Mouse (Mus musculus): Measurements from ENCODE around the gene Otof. TPM values are rescaled to one million over a fixed set of nuclear protein-coding genes. Genes with fewer than 3 reads are reported as not detected.
A peak's percentile ranks its signal among the peaks of the same experiment; 100 is the strongest.

Otof gene
- total RNA-seq (2015; ENCODE audit: low replicate concordance): 0.21 TPM in 1 of 2 replicates, not detected in the other
- not detected in 2 replicates for total RNA-seq (2017; ENCODE audit: low replicate concordance)

DNA sequence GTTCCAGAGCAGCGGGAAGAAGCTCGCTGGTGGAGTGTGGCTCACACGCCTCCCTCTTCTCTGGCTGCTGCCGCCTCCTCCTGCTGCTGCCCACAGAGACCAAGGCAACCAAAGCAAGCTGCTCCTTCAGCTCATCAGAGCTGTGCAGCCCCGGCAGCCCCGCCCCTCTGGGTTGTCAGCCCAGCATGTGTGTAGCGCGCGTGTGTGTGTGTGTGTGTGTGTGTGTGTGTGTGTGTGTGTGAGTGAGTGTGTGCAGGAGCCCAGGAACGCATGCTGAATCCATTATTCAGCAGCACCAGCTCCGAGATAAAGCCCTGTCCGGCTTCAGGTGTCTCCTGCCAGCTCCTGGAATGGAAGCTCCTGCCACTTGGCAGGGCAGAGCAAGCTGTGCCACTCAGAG, at the start of gene Otof:
TSS of gene Otof (minus strand) at position 112 of the 400 bp plus-strand sequence.
- ATAC-seq (replicated peaks; ENCODE audit: low FRiP score, poor library complexity, severe bottlenecking): no peak

DNA sequence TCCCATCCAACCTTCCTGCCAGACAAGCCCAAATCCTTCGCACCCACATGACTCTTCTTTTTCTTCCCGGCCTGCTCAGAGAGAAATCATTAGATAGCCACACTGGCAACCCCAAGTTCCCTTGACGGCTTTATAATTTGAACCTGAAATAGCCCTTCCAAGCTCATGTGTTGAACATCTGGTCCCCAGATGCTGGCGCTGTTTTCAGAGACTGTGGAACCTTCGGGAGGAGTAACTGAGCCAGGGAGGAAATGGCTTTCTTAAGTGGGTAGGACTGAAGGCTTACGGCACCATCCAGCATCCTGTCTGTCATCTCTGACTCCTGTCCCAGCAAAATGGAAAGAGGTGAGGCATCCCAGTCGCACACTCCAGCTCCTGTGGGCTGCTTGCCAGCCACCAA, 35.6 kb upstream of the Otof start:
- ATAC-seq (replicated peaks; ENCODE audit: low FRiP score, poor library complexity, severe bottlenecking): no peak

DNA sequence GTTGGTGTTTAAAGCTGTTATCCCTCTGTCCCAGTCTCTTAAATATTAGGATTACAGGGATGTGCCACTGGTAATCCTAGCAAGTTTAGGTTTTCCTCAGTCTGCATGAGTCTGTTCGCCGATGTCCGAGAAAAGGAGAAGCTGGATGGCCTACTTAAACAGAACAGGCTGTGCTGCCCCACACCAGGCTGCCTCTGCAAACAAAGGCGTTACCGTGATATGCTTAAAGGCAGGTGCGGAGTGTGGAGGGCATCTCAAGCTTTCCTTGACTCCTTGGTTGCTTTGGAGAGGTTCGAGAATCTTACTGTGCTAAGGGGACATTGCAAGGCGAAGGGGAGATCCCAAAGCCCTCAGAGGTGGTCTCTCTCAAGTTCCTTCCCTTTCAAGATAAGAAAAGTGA, 35.1 kb upstream of the Otof start:
- ATAC-seq (replicated peaks; ENCODE audit: low FRiP score, poor library complexity, severe bottlenecking): no peak

DNA sequence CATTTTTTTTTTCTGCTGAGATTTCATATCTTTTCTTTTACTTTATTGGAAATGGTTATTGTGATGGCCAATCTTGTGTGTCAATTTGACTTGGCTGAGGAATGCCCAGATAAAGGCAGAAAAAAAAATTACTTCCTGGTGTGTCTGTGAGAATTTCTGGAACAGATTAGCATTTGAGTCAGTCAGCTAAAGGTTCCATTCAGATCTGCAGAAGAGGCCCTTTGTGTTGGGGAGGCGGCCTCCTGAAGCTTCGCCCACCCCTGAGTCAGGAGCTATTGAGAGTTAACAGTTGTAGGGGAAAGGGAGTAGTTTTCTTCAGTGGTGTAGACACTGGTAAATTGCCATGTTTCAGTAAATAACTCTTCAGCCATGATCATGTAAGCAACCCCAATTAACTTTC, 33.6 kb upstream of the Otof start:
- no peak for ATAC-seq (replicated peaks; ENCODE audit: low FRiP score, poor library complexity, severe bottlenecking)

DNA sequence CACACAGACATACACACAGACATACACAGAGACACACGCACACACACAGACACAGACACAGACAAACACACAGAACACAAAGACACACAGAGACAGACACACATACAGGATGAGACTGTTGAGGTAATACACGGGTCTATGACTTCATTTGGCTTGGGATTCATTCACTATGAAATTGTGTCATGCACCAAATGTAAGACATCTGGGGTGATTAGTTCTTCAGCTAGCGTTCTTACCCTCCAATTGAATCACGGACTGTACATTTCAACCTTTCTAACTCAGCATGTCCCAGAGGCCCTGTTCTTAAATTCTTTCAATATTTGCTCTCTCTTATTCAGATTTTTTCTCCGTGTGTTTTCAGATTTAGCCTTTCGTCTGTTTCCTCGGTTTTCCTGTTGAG, 32.9 kb upstream of the Otof start:
- no peak for ATAC-seq (replicated peaks; ENCODE audit: low FRiP score, poor library complexity, severe bottlenecking)

DNA sequence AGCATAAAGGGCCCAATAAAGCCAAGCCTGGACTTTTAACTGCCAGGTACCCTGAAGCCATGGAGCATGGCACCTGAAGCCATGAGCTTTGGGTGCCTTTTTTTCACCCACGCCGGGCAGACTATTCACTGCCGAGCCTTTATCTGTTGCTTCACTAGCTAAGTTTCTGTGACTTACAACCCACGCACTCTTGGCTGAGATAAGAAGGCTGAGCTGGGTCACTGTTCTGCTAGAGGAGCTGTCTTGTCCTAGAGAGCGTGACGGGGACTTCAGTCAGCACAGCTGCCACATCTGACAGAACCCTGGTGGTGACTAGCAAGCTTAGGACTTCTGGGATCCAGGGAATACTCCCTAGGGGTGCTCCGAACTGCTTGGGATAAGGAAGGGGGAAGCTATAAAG, 32.0 kb upstream of the Otof start:
- no peak for ATAC-seq (replicated peaks; ENCODE audit: low FRiP score, poor library complexity, severe bottlenecking)

DNA sequence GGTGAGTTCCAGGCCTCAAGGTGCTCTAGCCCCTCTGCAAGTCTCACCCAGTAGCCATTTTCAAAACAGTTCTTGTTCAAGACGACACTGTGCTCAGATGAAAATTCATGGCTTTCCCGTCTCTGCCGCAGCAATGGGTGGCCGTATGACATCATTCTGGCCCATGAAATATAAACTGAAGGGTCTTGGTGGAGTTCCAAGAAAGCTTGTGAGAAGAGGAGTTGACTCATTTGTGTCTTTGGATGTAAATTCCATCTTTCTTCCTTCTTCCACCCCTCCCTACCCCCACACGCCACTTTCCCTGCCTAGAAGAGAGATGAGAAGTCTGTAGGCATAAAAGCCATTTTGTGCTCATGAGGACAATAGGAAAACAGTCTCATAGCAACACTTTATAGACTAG, 29.1 kb upstream of the Otof start:
- no peak for ATAC-seq (replicated peaks; ENCODE audit: low FRiP score, poor library complexity, severe bottlenecking)

DNA sequence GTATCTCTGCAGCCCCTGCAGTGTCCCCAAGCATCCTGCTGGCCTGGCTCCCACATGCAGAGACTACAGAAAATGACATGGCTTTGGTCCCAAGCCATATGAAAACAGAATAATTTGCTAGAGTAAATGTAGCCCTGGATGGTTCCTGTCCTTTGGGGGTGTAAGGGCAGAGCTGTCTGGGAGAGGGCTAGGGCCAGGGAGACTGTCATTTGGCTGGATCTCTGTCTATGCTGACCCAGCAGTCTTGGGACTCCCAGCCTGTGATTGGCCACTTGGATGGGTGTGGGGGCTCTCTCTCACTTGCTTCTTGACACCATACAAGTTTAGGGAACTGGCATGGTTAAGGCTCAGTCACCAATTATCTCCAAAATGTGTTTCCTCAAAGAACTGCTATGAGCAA, 28.5 kb upstream of the Otof start:
- no peak for ATAC-seq (replicated peaks; ENCODE audit: low FRiP score, poor library complexity, severe bottlenecking)

DNA sequence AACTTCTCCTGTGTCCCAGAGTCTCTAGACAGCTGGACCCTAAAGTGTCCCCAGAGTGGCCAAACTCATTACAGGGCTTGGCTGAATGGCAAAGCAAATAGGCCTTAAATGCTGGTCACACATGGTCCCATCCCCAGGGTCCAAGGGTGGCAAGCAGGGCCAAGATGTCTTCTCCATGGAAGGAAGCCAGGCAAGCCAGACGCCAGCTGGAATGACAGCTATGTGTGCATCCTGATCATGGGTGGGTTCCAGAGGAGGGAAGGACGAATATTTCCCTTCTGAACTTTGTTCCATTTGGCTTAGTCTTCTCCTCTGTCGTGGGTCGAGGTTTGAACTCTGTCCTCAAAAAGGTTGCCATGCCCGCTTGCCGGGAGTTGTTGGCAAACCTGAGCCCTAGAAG, 23.4 kb upstream of the Otof start:
- ATAC-seq (replicated peaks; ENCODE audit: low FRiP score, poor library complexity, severe bottlenecking): no peak

DNA sequence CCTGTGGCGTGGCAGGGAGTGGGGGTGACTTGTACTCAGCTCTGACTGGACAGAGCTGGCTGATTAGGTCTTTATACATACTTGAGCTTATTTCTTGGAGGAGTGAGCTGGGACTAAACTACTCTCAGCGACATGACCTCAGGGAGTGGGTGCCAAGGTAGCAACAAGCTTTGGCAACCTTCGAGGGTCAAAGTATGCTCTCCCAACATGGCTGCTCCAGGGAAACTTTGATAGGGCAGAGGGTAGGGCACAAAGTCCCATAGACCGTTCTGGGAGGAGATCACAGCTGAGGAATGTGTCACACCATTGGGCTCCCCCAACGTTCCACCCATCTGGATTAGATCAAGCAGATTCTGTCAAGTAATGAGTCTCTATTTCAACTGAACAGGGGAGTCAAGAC, 22.9 kb upstream of the Otof start:
- ATAC-seq (replicated peaks; ENCODE audit: low FRiP score, poor library complexity, severe bottlenecking): no peak

DNA sequence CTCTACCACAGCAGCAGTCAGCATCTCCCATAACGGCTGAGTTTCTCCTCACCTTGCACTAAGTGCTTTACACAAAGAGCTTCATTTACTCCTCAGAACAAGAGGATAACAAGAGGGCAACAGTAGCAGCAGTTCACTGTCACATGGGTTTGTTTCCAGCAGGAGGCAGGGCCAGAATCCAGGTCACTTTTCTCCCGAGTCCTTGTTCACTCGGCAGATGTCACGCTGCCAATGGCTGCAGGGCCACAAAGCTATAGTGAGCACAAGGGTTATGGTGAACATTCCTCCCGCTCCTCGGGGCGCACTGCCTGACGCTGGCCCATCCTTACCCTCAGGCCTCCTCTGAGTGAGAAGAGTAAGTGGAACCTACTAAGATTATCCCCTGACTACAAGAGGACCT, 21.8 kb upstream of the Otof start:
- no peak for ATAC-seq (replicated peaks; ENCODE audit: low FRiP score, poor library complexity, severe bottlenecking)

DNA sequence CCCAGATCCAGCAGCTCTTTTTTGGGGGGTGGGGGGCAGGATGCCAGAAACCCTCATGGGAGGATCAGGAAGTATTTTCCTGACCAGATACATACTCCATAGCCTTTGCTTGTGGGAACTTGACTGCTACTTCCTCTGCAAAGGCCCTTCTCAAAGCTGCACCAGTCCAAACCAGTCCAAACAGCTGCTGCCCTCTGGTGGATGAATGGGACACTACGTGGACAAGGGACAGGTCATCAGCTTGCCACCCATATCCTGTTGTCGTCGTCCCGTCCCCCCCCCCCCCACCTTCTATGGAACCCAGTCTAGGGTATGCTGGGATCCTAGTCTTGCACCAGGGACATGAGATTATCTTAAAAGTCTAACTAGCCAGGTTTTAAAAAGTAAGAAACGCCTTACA, 20.6 kb upstream of the Otof start:
- 0 out of 2 replicates have a peak, but pooled peaks have one; percentile 53 for ATAC-seq (replicated peaks; ENCODE audit: low FRiP score, poor library complexity, severe bottlenecking)

DNA sequence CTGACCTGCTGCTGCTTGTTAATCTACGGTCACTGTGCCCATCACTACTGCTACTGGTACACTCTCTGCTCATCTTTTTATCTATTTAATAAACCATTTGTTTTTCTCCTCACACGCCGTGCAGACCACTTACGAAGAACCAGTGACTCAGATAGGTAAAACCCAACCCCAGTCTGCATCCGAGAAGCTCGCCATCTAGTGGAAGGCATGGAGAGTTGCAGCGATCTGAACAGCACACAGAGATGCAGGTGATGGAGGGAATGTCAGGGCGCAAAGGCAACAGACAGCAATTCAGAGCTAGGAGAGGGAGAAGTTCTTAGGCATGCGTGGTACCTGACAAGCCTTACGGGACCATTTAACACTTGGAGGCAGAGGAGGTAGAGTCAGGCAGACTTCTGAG, 14.8 kb upstream of the Otof start:
- ATAC-seq (replicated peaks; ENCODE audit: low FRiP score, poor library complexity, severe bottlenecking): 0 out of 2 replicates have a peak, but pooled peaks have one; percentile 53

DNA sequence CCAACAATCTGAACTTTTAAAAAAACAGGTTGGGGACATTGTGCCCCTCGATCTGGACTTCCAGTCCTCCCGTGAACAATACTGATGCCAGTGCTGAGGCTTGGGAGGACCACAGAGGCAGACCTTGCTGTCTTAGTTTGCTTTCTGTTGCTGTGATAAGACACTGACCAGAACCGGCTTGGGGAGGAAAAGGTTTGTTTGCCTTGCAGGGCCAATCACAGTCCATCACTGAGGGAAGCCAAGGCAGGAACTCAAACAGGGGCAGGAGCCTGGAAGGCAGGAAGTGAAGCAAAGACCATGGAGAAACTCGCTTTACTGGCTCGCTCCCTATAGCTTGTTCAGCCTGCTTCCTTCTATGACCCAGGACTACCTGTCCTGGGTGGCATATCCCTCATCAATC, 10.4 kb upstream of the Otof start:
- ATAC-seq (replicated peaks; ENCODE audit: low FRiP score, poor library complexity, severe bottlenecking): no peak

DNA sequence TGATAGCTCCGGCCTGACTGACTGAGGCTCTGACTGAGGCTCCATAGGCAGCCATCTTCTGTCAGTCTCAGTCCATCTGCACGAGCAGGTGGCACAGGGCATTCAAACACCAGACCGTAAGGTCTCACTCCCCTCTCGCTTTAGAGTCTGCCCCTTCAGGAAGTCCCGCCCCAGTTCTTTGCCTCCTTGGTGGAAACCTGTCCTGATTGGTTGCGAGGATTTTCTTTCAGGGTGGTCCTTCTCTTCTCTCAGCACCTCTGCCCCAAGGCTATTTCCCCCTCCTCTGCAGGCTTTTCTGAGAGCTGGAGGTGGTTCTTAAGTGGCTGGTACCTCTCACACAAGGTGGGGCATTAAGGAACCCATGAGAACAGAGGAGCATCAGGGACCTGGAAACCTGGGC, 8.7 kb upstream of the Otof start:
- no peak for ATAC-seq (replicated peaks; ENCODE audit: low FRiP score, poor library complexity, severe bottlenecking)

DNA sequence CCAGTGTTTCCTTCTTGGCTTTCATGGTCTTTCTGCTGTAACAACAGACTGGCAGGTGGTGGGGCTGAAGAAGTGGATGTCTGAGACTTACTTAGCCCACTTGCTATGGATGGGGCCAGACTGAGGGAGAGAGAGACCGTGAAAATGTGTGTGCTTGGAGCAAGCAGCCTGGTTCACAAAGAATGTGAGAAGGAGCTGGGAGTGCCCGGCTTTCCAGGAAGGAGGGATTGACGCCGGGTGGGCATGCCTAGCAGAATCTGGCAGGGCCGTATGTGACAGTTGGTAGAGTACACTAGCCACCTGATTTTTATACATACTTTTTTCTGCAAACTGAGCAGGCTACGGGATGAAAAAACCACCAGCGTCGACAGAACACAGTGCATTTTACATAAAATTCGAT, 4.6 kb upstream of the Otof start:
- ATAC-seq (replicated peaks; ENCODE audit: low FRiP score, poor library complexity, severe bottlenecking): no peak

DNA sequence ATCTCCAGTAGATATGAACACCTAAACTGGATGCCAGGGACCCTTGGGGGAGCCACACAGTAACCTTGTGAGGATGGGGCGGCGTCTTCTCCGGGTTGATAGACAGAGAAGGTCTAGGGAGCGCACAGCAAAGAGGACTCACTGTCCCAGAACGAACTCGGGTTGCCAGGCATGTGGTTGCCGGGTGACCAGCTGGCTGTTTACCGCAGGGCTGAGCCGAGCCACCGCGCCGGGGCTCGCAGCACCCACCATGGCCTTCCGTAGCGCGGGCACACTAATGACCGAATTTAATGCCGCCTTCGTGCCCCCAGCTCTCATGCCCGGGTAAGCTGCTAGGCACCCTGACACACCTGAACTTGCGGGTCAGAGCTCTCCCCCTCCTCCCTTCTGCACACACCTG, 4.1 kb upstream of the Otof start, which contains the start of gene 1700001C02Rik:
TSS of gene 1700001C02Rik (plus strand) at position 187 of the 400 bp plus-strand sequence.
- ATAC-seq (replicated peaks; ENCODE audit: low FRiP score, poor library complexity, severe bottlenecking): no peak

DNA sequence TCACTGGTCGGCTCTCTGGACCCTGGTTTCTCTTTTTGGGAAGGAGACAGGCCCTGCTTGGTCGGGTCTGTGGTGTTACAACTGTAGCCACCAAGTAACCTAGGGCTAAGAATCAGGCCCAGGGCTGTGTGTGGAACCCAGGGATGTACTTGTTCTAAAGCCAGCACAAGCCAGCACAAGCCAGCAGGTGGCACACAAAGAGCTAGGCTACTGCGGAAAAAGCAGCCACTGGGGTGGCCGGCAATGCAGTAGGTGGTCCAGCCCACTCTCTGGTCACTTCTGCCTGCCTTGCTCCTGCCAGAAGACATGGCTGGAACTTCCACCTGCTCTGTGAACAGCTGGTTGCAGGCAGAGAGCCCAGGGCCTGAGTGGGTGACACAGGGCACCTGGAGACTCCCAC, 1.6 kb downstream of the Otof start:
- ATAC-seq (replicated peaks; ENCODE audit: low FRiP score, poor library complexity, severe bottlenecking): no peak

DNA sequence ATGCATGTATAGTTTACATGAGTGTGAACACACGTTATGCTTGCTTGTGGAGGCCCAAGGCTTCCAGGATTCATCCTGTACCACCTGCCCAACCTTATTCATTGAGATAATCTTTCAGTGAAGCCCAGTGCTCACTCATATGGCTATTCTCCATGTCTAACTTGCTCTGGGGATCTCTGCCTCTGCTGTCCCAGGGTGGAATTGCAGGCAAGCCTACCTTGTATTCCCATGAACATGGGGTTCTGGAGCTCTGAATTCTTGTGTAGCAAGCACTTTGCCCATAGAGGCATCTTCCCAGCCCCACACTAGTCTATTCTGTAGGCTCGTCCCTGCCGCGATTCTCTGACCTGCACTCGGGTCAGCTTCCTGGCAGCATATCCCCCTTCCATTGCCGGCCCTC, 5.7 kb downstream of the Otof start:
- ATAC-seq (replicated peaks; ENCODE audit: low FRiP score, poor library complexity, severe bottlenecking): no peak

DNA sequence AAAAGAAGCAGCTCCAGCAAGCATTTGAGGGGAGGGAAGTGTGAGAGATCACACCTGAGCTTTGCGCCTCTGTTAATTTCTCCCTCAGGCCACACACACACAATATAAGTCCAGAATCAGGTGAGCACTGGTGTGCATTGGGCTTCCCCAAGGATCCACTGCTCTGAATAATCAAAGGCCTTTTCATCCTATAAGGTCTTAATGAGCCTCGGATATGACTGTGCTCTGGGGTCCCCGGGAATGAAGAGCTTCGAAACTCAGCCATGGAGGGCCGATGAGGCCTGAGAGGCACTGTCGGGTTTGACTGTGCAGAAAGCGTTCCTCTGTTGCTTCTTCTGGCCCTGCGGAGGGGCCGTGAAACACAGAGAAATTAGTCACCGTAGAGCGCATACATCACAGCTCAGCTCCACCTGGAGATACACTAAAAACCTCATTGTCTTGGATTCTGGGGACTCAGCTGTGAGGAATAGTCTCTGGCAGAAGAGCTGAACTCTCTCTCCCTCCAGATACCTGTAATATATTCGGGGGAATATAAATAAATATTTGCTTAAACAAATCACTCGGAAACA, 17.3 kb downstream of the Otof start:
- no peak for ATAC-seq (replicated peaks; ENCODE audit: low FRiP score, poor library complexity, severe bottlenecking)

DNA sequence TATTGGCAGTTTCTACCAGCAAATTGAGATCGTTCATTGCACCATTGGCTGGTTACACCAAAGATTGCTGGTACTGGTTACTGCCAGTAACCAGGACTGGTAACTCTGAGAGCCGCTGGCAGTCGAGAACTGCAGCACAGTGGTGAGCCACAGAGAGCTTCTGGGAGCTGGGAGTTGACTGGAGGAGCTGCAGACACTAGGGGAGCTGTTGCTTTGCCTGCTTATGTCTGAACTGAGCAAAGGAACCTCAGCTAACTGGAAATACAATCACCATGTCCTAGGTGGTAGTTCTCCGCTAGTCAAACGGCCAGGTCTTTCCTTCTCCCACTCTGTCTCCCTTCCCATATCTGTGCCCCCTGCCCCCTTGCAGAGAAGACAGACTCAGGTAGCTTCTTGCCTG, 19.5 kb downstream of the Otof start:
- ATAC-seq (replicated peaks; ENCODE audit: low FRiP score, poor library complexity, severe bottlenecking): no peak

DNA sequence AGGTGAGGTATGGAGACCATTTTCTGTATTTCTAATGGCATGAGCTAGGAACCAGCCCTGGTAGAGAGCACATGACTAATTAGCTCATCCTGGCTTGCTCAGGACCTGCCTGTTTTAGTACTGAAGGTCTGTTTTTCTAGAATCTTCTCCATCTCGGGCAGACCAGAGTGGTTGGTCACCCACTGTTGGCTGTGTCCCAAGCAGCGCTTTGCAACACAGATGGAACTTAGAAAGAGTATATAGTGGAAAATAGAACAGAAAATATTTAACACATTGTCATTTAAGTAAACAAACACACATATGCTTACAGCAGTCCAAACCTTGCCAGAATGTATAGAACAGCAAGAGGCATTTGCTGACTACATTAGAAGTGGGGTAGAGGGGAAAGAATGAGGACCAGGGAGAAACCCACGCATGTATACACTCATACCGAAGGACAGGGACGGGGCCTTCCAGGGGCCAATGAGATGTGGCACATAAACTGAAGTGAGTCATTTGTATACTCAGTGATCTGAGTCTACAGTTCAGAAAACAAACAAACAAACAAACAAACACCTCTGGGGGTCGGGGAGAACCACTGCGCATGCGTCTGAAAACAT, 21.3 kb downstream of the Otof start:
- ATAC-seq (replicated peaks; ENCODE audit: low FRiP score, poor library complexity, severe bottlenecking): no peak

Data from erythroblast, adult 5-6 weeks (primary cell).